Comparison of ENCODE assay signal across 8 mouse cellular contexts in the genomic region with DNA sequence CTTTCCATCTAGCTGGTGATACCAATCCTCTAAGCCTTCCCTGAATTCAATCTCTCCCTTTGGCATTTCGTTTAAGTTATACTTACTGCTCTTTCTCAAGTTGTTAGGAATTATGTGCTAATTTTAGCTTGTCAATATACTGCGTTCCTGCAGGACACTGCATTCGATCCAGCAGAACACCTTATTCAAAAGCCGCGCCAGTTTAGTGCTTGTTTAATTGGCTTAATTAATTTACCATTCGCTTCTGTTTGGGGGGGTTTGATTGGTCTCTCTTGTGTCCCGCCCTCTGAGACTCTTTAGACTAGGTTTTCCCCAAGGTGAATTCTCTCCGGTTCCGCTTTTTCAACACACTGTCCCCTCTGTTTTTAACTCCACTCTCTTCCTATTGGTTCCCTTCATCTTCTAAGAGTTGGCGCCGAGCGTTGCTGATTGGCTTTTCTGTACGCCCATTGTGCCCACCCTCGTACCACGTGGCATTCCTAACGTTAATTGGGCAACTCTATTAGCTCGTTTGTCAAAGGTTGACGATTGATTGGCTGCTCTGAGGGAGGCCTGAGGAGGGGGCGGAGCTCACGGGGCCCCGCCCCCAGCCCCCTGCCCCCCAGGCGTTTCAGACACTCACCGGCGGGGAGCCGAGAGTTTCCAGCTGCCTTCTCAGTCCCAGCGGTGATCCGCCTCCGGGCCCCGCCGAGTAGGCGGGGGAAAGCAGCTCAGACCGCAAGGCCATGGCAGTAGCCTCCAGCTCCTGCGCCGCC. TPM values are rescaled to one million over a fixed set of nuclear protein-coding genes. Genes with fewer than 3 reads are reported as not detected.
DNase-seq lines count a peak whose midpoint lies in the region; ATAC-seq and TF ChIP-seq lines count a peak whose summit lies in the region.

A gene (plus strand): TSS at position 606 of the 755 bp plus-strand sequence.

- WGBS in forebrain, embryonic 12.5 days: under 1% methylated on average over 33 of the region's 34 CpGs
- under 1% methylated on average over 33 of the region's 34 CpGs for WGBS in heart, postnatal 0 days
- WGBS in liver, embryonic 16.5 days (ENCODE audit: insufficient replicate concordance): under 1% methylated on average over 34 of the region's 34 CpGs
- under 1% methylated on average over 29 of the region's 34 CpGs for WGBS in neural tube, embryonic 13.5 days

- TF ChIP-seq POLR2A in testis, adult 2 months (IDR thresholded peaks at IDR 0.05; ENCODE audit: control insufficient read depth, low read depth, low read length): 0 out of 2 replicates have a peak, but pooled peaks have one; percentile 7

- H3K9ac ChIP-seq in forebrain, embryonic 12.5 days: peak within 1 kb of the TSS; percentile 84
- H3K9ac ChIP-seq in heart, postnatal 0 days (replicated peaks; ENCODE audit: low read depth, low read length): peak within 1 kb of the TSS; percentile 72
- H3K9ac ChIP-seq in liver, embryonic 16.5 days (ENCODE audit: low read depth, low read length): peak within 1 kb of the TSS; percentile 87
- peak within 1 kb of the TSS; percentile 87 for H3K9ac ChIP-seq in neural tube, embryonic 13.5 days

- DNase-seq in c-Kit-positive CD71-positive TER-119-positive erythroid progenitor cells, embryonic 14.5 days (ENCODE audit: low spot score): peak; percentile 94
- DNase-seq in heart, postnatal 0 days (ENCODE audit: low spot score): peak; percentile 99
- DNase-seq in kidney, postnatal 4 days: peak; percentile 91 to 95

- no peaks in the 10 kb centered on the region for H3K9me3 ChIP-seq in E14TG2a.4 (ENCODE audit: low read length)
- no peaks in the 10 kb centered on the region for H3K9me3 ChIP-seq in forebrain, embryonic 12.5 days
- no peaks in the 10 kb centered on the region for H3K9me3 ChIP-seq in heart, postnatal 0 days (replicated peaks; ENCODE audit: control insufficient read depth, low read length)
- H3K9me3 ChIP-seq in liver, embryonic 16.5 days (replicated peaks; ENCODE audit: control insufficient read depth, low read length): no peaks in the 10 kb centered on the region
- no peaks in the 10 kb centered on the region for H3K9me3 ChIP-seq in neural tube, embryonic 13.5 days

- peak within 1 kb of the TSS; percentile 75 for H3K27ac ChIP-seq in forebrain, embryonic 12.5 days
- H3K27ac ChIP-seq in heart, postnatal 0 days (ENCODE audit: low read depth): peak within 1 kb of the TSS; percentile 83
- peak within 1 kb of the TSS; percentile 70 for H3K27ac ChIP-seq in liver, embryonic 16.5 days (ENCODE audit: low read length)
- peak within 1 kb of the TSS; percentile 79 for H3K27ac ChIP-seq in neural tube, embryonic 13.5 days (replicated peaks)
- peak within 1 kb of the TSS; percentile 85 for H3K27ac ChIP-seq in testis, adult 2 months (ENCODE audit: control insufficient read depth, insufficient read depth, low read depth, low read length)

- peak; percentile 98 for ATAC-seq in forebrain, embryonic 12.5 days (ENCODE audit: low FRiP score)
- peak; percentile 99 for ATAC-seq in heart, postnatal 0 days (ENCODE audit: insufficient read depth, low read depth)
- ATAC-seq in liver, embryonic 16.5 days (ENCODE audit: low read depth): peak; percentile 97
- ATAC-seq in neural tube, embryonic 13.5 days (ENCODE audit: low read depth): peak; percentile 98

- no peak for TF ChIP-seq CTCF in E14TG2a.4 (conservative IDR thresholded peaks at IDR 0.05; ENCODE audit: low read length)
- TF ChIP-seq CTCF in heart, postnatal 0 days (IDR thresholded peaks at IDR 0.05; ENCODE audit: low read depth): no peak
- TF ChIP-seq CTCF in testis, adult 2 months (IDR thresholded peaks at IDR 0.05; ENCODE audit: control insufficient read depth, insufficient read depth, insufficient replicate concordance, low read depth, low read length): no peak

- H3K4me2 ChIP-seq in forebrain, embryonic 12.5 days: peak within 1 kb of the TSS; percentile 92
- peak within 1 kb of the TSS; percentile 83 for H3K4me2 ChIP-seq in heart, postnatal 0 days (ENCODE audit: low read depth, low read length)
- peak within 1 kb of the TSS; percentile 93 for H3K4me2 ChIP-seq in liver, embryonic 16.5 days (ENCODE audit: low read depth, low read length)
- H3K4me2 ChIP-seq in neural tube, embryonic 13.5 days: peak within 1 kb of the TSS; percentile 95

- H3K36me3 ChIP-seq in E14TG2a.4 (ENCODE audit: insufficient read depth, low read length): peaks cover 15% of the 10 kb centered on the region
- no peaks in the 10 kb centered on the region; the same call in 1 of the 2 replicates for H3K36me3 ChIP-seq in forebrain, embryonic 12.5 days (replicated peaks)
- H3K36me3 ChIP-seq in heart, postnatal 0 days (replicated peaks; ENCODE audit: control insufficient read depth, insufficient read depth, low read length): 0 out of 2 replicates have a peak, but pooled peaks cover 2% of the 10 kb centered on the region
- H3K36me3 ChIP-seq in liver, embryonic 16.5 days (ENCODE audit: control insufficient read depth, insufficient read depth): no peaks in the 10 kb centered on the region
- H3K36me3 ChIP-seq in neural tube, embryonic 13.5 days: no peaks in the 10 kb centered on the region
- H3K36me3 ChIP-seq in testis, adult 2 months (ENCODE audit: control insufficient read depth, insufficient read depth, low read length): no peaks in the 10 kb centered on the region; the same call in 1 of the 2 replicates

- no peak for TF ChIP-seq EP300 in heart, postnatal 0 days (IDR thresholded peaks at IDR 0.05; ENCODE audit: low read depth)

- peaks cover 49% of the 10 kb centered on the region for H3K4me1 ChIP-seq in E14TG2a.4 (replicated peaks; ENCODE audit: low read depth, low read length)
- peaks cover 17% of the 10 kb centered on the region for H3K4me1 ChIP-seq in forebrain, embryonic 12.5 days
- 0 out of 2 replicates have a peak, but pooled peaks cover 14% of the 10 kb centered on the region for H3K4me1 ChIP-seq in heart, postnatal 0 days (ENCODE audit: control insufficient read depth, insufficient read depth)
- H3K4me1 ChIP-seq in liver, embryonic 16.5 days (ENCODE audit: control insufficient read depth, low read depth, low read length): peaks cover 16% of the 10 kb centered on the region
- H3K4me1 ChIP-seq in neural tube, embryonic 13.5 days (replicated peaks): peaks cover 20% of the 10 kb centered on the region
- H3K4me1 ChIP-seq in testis, adult 2 months (ENCODE audit: control insufficient read depth, insufficient read depth, low read length): 0 out of 2 replicates have a peak, but pooled peaks cover 2% of the 10 kb centered on the region

- peak within 1 kb of the TSS; percentile 98 for H3K4me3 ChIP-seq in E14TG2a.4 (replicated peaks; ENCODE audit: low read length)
- peak within 1 kb of the TSS; percentile 78 for H3K4me3 ChIP-seq in forebrain, embryonic 12.5 days (replicated peaks)
- peak within 1 kb of the TSS; percentile 78 for H3K4me3 ChIP-seq in heart, postnatal 0 days (ENCODE audit: low read depth, low read length)
- H3K4me3 ChIP-seq in liver, embryonic 16.5 days (ENCODE audit: low read depth, low read length): peak within 1 kb of the TSS; percentile 78
- peak within 1 kb of the TSS; percentile 87 for H3K4me3 ChIP-seq in neural tube, embryonic 13.5 days
- H3K4me3 ChIP-seq in testis, adult 2 months (ENCODE audit: control insufficient read depth, low read depth, low read length): peak within 1 kb of the TSS; percentile 86

- H3K27me3 ChIP-seq in E14TG2a.4 (ENCODE audit: insufficient read depth, low read length): no peaks in the 10 kb centered on the region
- H3K27me3 ChIP-seq in forebrain, embryonic 12.5 days: peaks cover 5% of the 10 kb centered on the region; the same call in 1 of the 2 replicates
- H3K27me3 ChIP-seq in heart, postnatal 0 days (ENCODE audit: control insufficient read depth, insufficient read depth, low read length): no peaks in the 10 kb centered on the region
- peaks cover 2% of the 10 kb centered on the region; the same call in 1 of the 2 replicates for H3K27me3 ChIP-seq in liver, embryonic 16.5 days (ENCODE audit: control insufficient read depth, insufficient read depth, low read depth, low read length)
- peaks cover 10% of the 10 kb centered on the region; the same call in 1 of the 2 replicates for H3K27me3 ChIP-seq in neural tube, embryonic 13.5 days
- no peaks in the 10 kb centered on the region for H3K27me3 ChIP-seq in testis, adult 2 months (ENCODE audit: control insufficient read depth, insufficient read depth, low read length)

RNA-seq across cellular contexts. Expression of the gene that starts here (rescaled TPM):
- polyA plus RNA-seq in forebrain, embryonic 12.5 days (2016; fragmentation: Nextera tagmentation; extraction: Ambion mirVana): 6.5 and 6.7 TPM in 2 replicates
- total RNA-seq in heart, postnatal 0 days (2014; rRNA removed; ENCODE audit: low replicate concordance): 1.3 and 4.0 TPM in 2 replicates
- 2.3 and 2.4 TPM in 2 replicates for polyA plus RNA-seq in heart, postnatal 0 days (2015; fragmentation: Nextera tagmentation; extraction: Ambion mirVana)
- polyA plus RNA-seq in liver, embryonic 16.5 days (2015; fragmentation: Nextera tagmentation; extraction: Ambion mirVana): 5.4 and 5.9 TPM in 2 replicates
- polyA plus RNA-seq in neural tube, embryonic 13.5 days (2015; fragmentation: Nextera tagmentation; extraction: Ambion mirVana): 3.0 and 4.0 TPM in 2 replicates
- polyA plus RNA-seq in testis, adult 2 months (2012; rRNA removed): 33.0 and 35.0 TPM in 2 replicates

Comparison
In these comparisons a context has a peak if more than half of its experiments do, and no peak if none do; other contexts are left out.
1. Peak in every context shown above with its lines: DNase-seq, ATAC-seq, H3K4me3 ChIP-seq and H3K27ac ChIP-seq.